Mouse (Mus musculus) lung, adult 2 months (tissue): Measurements from ENCODE around the gene Gm28051. TPM values are rescaled to one million over a fixed set of nuclear protein-coding genes. Genes with fewer than 3 reads are reported as not detected.

Source experiments
- DNase-seq: peaks from one replicate; pipeline ENCODE4 v3.0.0; 2022
- H3K4me1 ChIP-seq: fragments of 200-500 bp; 2 replicates; pipeline ENCODE4 v1.6.1; 2011; ENCODE audit warnings: low read length; ENCODE audit not compliant: control insufficient read depth, insufficient read depth
- H3K4me3 ChIP-seq: fragments of 200-500 bp; replicated peaks from 2 replicates; pipeline ENCODE3; 2011; ENCODE audit warnings: low read depth, mild to moderate bottlenecking, control low read depth, low read length; ENCODE audit errors: extremely low read depth
- CTCF ChIP-seq: fragments of 200-500 bp; IDR thresholded peaks from 2 replicates; pipeline ENCODE4 v1.5.1; 2011; ENCODE audit warnings: mild to moderate bottlenecking, low read length, control low read depth; ENCODE audit not compliant: insufficient read depth
- POLR2A ChIP-seq: fragments of 200-500 bp; IDR thresholded peaks from 2 replicates; pipeline ENCODE4 v1.6.1; 2011; ENCODE audit warnings: low read depth, mild to moderate bottlenecking, control low read depth, low read length, borderline replicate concordance; ENCODE audit errors: extremely low read depth
- WGBS: fragments of 180-500 bp; shearing (Covaris S2); methylation state at CpG from one replicate; pipeline ENCODE4 v1.1.7; 2018; 5-methylcytosine and 5-hydroxymethylcytosine counted together
- polyA plus RNA-seq: library from polyadenylated mRNA; depleted of rRNA; stranded (reverse); fragments of >200 nt; gene quantifications from 2 replicates; pipeline ENCODE4 v1.2.3, GENCODE M21; 2012

The Gm28051 gene
- polyA plus RNA-seq, 1 experiment = not detected

DNA sequence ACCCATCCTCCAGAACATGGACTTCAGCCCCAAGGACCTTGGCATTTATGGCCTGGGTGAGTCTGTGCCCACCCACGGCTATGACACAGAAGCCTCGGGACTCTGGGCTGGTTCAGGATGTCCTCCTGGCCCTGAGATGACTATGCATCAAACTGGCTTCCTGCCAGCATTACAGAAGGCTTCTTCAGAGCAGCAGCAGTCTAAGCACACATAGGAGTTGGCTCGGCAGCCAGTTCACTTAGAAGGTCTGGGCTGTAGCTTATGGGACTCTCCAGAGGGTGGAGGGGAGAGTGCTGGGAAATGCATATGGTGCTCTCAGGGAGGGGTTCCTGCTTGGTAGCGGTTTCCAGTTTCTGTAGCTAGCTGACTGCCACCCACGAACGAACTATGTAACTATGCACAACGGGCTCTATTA is 31.8 kb downstream of the Gm28051 start:
- DNase-seq = no peak
- 58% methylated on average over 7 of the region's 7 CpGs for WGBS

GRCm38 (mm10) chr12:102725146-102725545 is 32.4 kb downstream of the Gm28051 start:
- no peak for TF ChIP-seq POLR2A
- TF ChIP-seq CTCF = no peak
- Histone ChIP-seq H3K4me1 (0 out of 2 replicates have a peak, but pooled peaks cover under 1% of the 10 kb centered on the region), H3K4me3 (no peak overlapping the region)
- 84% methylated on average over 6 of the region's 6 CpGs for WGBS
- DNase-seq = no peak

More for the DNA sequence above, 31.8 kb downstream of the Gm28051 start:
- H3K4me1 ChIP-seq = 0 out of 2 replicates have a peak, but pooled peaks cover 2% of the 10 kb centered on the region
- no peak overlapping the region for H3K4me3 ChIP-seq
- no peak for TF ChIP-seq POLR2A
- TF ChIP-seq CTCF = no peak

DNA sequence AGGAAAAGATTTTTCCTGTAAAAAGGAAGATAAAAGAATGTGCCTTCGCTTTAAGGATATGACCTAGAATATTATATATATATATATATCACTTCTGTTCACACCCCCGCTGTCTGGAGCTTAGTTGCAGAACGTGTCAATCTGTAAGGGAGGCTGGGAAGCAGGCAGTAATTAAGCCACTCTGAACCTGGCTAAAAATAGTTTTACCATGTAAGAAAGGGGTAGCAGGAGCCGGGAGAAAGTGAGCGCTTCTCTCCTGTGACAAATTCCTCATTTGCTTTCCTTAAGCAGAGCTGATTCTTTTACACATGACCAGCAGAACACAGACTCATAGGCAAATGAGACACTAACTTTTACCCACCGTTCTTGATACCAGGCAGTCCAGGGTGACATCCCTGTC is 33.7 kb downstream of the Gm28051 start:
- TF ChIP-seq CTCF (no peak), POLR2A (no peak)

GRCm38 (mm10) chr12:102722966-102723365 is 34.6 kb downstream of the Gm28051 start:
- TF ChIP-seq POLR2A (no peak), CTCF (no peak)
- Histone ChIP-seq H3K4me1 (no peaks in the 10 kb centered on the region), H3K4me3 (no peak overlapping the region)
- 70% methylated on average over 8 of the region's 8 CpGs for WGBS
- DNase-seq = no peak

More for the DNA sequence above, 33.7 kb downstream of the Gm28051 start:
- Histone ChIP-seq H3K4me1 (no peaks in the 10 kb centered on the region), H3K4me3 (no peak overlapping the region)
- DNase-seq = no peak
- WGBS = 63% methylated on average over 6 of the region's 6 CpGs

GRCm38 (mm10) chr12:102722451-102722850 is 35.1 kb downstream of the Gm28051 start:
- WGBS = 62% methylated on average over 11 of the region's 11 CpGs
- no peak for DNase-seq
- TF ChIP-seq POLR2A = no peak
- no peak for TF ChIP-seq CTCF
- no peaks in the 10 kb centered on the region for H3K4me1 ChIP-seq
- H3K4me3 ChIP-seq = no peak overlapping the region

DNA sequence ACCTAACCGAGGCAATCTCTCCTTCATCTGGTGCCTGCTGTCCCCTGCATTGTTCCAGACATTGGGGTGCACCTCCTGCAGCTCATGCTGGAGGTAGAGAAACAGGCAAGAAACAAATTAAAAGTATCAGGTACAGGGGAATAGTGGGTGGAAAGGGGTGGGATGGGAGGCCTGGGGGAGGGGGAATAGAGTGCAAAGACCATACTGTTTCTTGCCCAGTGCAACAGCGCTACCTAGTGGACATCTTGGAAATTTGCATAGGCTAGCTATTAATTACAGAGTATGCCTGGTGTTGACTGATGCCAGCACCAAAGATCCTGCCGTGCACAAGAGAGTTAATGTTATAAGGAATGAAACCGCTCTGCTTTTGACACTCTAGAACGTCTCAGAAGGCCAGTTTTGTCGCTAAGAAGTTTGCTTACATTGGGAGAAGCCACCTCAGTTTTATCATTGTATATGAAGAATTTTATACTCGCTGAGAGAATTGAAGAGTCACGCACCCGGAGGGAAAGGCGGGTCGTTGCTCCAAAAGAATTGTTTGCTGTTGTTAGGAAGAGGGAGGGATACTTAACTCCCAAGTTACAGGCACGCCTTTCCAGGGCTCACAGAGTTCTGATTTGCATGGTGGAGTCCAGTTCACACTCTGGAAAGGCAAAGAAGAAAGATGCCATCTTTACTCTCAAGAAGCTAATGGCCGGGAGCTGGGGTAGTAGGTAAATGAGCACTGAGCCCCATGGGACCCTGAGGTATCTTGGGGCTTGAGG is 37.8 kb downstream of the Gm28051 start:
- WGBS = 24% methylated on average over 13 of the region's 13 CpGs
- TF ChIP-seq CTCF (peak; percentile 64), POLR2A (no peak)
- DNase-seq = no peak

GRCm38 (mm10) chr12:102714654-102715395 is 42.7 kb downstream of the Gm28051 start:
- DNase-seq = no peak
- Histone ChIP-seq H3K4me1 (no peaks in the 10 kb centered on the region), H3K4me3 (no peak overlapping the region)
- 81% methylated on average over 10 of the region's 10 CpGs for WGBS
- TF ChIP-seq CTCF (no peak), POLR2A (no peak)

More for the DNA sequence above, 37.8 kb downstream of the Gm28051 start:
- no peaks in the 10 kb centered on the region for H3K4me1 ChIP-seq
- H3K4me3 ChIP-seq = no peak overlapping the region

DNA sequence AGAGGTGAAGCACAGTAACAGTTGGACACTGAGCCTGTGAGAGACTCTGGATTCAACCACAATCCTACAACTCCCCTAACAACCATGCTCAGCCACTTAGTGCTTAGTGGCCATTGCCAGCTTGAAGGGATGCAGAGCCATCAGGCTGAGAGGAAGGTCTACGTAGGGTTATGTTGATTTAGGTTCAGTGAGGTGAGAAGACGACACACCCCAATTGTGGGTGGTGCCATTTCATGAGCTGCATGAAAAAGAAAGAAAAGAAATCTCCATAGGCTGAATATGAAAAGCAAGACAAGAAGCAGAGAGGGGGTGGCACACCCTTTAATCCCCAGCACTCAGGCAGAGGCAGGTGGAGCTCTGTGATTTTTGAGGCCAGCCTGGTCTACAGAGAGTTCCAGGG is 43.4 kb downstream of the Gm28051 start:
- no peak overlapping the region for H3K4me3 ChIP-seq
- no peak for DNase-seq
- 79% methylated on average over 2 of the region's 2 CpGs for WGBS
- TF ChIP-seq CTCF = no peak
- TF ChIP-seq POLR2A = no peak
- no peaks in the 10 kb centered on the region for H3K4me1 ChIP-seq

DNA sequence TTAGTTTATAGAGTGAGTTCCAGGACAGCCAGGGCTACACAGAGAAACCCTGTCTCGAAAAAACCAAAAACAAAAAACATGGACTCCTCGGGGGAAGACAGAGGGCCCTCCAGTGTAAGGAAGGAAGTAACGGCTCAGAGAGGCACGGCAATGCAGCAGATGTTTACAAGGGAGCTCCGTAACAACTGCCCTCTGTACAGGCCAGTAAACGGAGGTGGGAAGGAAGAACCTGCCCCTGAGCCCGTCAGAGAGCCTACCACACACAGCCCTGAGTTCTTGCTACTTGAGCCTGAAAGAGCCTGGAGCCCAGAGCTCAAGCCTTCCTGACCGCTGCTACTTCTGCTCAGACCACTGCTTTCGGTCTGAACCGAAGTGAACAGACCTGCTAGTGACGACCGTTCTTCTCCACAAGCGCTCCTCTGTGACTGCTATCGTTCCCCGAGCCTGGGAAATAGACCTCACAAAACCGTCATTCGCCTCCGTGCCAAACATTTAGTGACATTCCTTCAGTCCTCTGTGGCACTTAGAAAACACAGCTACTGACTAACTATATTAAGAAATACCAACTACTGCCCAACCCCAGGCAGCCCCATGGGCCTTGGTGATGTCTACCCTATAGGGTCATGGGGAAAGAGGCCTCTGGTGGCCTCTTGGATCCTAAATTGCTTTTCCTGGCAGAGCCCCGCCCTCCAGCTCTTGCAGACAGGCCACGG is 44.3 kb downstream of the Gm28051 start:
- H3K4me3 ChIP-seq = no peak overlapping the region
- no peaks in the 10 kb centered on the region for H3K4me1 ChIP-seq
- TF ChIP-seq POLR2A (no peak), CTCF (no peak)
- no peak for DNase-seq
- 53% methylated on average over 20 of the region's 20 CpGs for WGBS

GRCm38 (mm10) chr12:102710851-102711375 is 46.7 kb downstream of the Gm28051 start:
- H3K4me1 ChIP-seq = no peaks in the 10 kb centered on the region

More at GRCm38 (mm10) chr12:102710851-102711375, 46.7 kb downstream of the Gm28051 start:
- WGBS = 70% methylated on average over 4 of the region's 4 CpGs
- no peak overlapping the region for H3K4me3 ChIP-seq
- no peak for DNase-seq
- TF ChIP-seq CTCF = no peak
- TF ChIP-seq POLR2A = no peak
